Mouse (Mus musculus): ENCODE measurements around the gene Sirt1. TPM values are rescaled to one million over a fixed set of nuclear protein-coding genes. Genes with fewer than 3 reads are reported as not detected.
"Not testable (repeated sequence)": the region's sequence is repeated elsewhere in the genome, so short reads cannot be mapped to it uniquely, and the experiment has no call there.

Sirt1 gene
- polyA plus RNA-seq, 1 experiment from 2014 or later: 5.0 TPM

DNA sequence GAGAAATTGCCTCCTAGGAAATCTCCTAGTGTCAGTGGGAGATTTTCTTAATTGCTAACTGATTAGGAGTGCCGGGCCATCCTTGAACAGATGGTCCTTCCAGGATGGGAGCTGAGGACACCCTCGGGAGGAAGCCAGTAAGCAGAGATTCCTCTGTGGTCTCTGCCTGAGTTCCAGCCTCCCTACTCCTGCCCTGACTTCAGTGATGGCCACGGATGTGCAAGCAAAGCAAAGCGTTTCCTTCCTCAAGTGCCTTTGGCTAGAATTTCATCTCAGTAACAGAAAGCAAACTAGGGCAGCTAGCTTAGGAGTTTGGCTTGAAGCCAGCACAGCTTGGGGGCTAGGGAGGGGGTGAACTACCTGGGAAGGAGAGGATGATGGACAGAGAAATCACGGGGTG lies 35.6 kb upstream of the Sirt1 start:
- Histone ChIP-seq H3K27ac (replicated peaks) (no peak overlapping the region), H3K36me3 (no peaks in the 10 kb centered on the region), H3K9me3 (no peaks in the 10 kb centered on the region), H3K4me3 (no peak overlapping the region), H3K4me2 (no peak overlapping the region), H3K9ac (no peak overlapping the region), H3K4me1 (replicated peaks) (no peaks in the 10 kb centered on the region), H3K27me3 (no peaks in the 10 kb centered on the region)
- no peak for ATAC-seq (ENCODE audit: low FRiP score, low read depth)
- WGBS: 57% methylated on average over 5 of the region's 5 CpGs

DNA sequence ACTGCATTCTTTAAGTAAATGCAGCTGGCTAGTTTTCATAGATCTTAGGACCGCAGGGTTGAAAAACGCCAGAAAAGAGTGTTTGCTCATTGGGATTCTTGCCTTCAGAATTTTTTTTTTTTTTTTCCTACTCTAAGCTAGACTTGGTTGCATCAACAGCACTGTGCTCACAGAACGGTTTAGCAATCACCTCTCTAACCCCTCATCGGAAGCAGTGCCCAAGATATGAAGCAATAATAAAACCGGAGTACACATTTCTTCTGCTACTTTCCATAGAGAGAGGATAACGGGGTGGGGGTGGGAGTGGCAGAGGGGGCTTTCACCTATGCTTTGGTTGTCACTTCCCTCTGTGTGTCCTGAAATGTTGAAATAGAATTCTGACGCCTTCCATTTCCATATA lies 34.3 kb upstream of the Sirt1 start:
- no peak for ATAC-seq (ENCODE audit: low FRiP score, low read depth)
- H3K4me2 ChIP-seq: peak overlapping the region; percentile 26
- no peaks in the 10 kb centered on the region for H3K4me1 ChIP-seq (replicated peaks)
- H3K27ac ChIP-seq (replicated peaks): no peak overlapping the region
- no peaks in the 10 kb centered on the region for H3K9me3 ChIP-seq
- WGBS: 66% methylated on average over 7 of the region's 7 CpGs
- no peak overlapping the region for H3K9ac ChIP-seq
- 0 out of 2 replicates have a peak overlapping the region, but pooled peaks have one; percentile 1 for H3K4me3 ChIP-seq
- H3K27me3 ChIP-seq: no peaks in the 10 kb centered on the region
- no peaks in the 10 kb centered on the region for H3K36me3 ChIP-seq

DNA sequence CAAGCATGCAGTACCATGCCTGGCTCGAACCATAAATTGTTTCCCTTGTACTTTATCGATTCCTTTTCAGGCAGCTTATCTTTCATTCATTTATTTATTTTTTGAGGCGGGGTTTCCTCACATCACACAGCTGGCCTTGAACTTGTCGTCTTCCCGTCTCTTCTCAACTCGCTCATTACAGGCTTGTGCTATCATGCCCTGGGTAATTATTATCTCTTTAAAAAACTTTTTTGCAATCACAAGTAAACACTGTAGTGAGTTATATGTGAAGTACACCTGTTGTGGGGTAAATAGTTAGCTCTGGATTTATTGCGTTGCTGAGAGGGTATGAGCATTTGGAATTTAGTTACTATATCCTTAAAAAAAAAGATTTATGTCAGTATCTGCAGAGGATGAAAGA lies 33.8 kb upstream of the Sirt1 start:
- Histone ChIP-seq H3K9ac (no peak overlapping the region), H3K4me3 (no peak overlapping the region), H3K27me3 (no peaks in the 10 kb centered on the region), H3K27ac (replicated peaks) (no peak overlapping the region), H3K9me3 (no peaks in the 10 kb centered on the region), H3K36me3 (no peaks in the 10 kb centered on the region), H3K4me2 (no peak overlapping the region), H3K4me1 (replicated peaks) (no peaks in the 10 kb centered on the region)
- ATAC-seq (ENCODE audit: low FRiP score, low read depth): no peak
- 89% methylated on average over 7 of the region's 7 CpGs for WGBS

DNA sequence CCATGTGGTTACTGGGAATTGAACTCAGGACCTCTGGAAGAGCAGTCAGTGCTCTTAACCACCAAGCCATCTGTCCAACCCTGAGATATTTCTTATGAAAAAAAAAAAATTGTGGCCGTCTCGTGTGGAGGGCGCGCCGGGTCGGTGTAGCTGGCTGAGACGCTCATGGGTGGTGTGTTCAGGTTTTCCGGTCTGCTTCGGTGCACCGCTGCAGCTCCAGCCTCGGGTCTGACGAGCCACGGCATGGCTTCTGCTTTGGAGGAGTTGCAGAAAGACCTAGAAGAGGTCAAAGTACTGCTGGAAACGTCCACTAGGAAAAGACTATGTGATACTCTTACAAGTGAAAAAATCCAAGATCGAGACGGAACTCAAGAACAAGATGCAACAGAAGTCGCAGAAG lies 31.3 kb upstream of the Sirt1 start:
- H3K9me3 ChIP-seq: no peaks in the 10 kb centered on the region
- no peaks in the 10 kb centered on the region for H3K36me3 ChIP-seq
- no peak overlapping the region for H3K4me2 ChIP-seq
- no peak overlapping the region for H3K9ac ChIP-seq
- WGBS: 92% methylated on average over 17 of the region's 17 CpGs
- no peaks in the 10 kb centered on the region for H3K27me3 ChIP-seq
- ATAC-seq (ENCODE audit: low FRiP score, low read depth): no peak
- H3K4me1 ChIP-seq (replicated peaks): no peaks in the 10 kb centered on the region
- no peak overlapping the region for H3K27ac ChIP-seq (replicated peaks)
- no peak overlapping the region for H3K4me3 ChIP-seq

DNA sequence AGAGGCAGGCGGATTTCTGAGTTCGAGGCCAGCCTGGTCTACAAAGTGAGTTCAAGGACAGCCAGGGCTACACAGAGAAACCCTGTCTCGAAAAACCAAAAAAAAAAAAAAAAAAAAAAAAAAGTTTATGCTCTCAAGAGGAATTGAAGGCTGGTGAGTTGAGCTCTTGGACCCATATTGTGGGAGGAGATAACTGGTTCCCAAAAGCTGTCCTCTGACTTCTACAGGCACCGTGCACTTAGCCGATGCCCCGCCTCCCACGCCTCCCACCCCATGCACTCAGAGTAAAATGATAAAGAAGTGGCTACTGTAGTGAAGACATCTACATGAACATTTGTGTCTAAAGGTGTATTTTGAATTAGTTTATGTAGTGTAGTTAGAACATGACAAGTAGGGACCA lies 30.2 kb upstream of the Sirt1 start:
- not testable (repeated sequence) for H3K36me3 ChIP-seq; H3K4me2 ChIP-seq; H3K27me3 ChIP-seq; H3K4me3 ChIP-seq; H3K27ac ChIP-seq (replicated peaks); H3K4me1 ChIP-seq (replicated peaks); H3K9me3 ChIP-seq; H3K9ac ChIP-seq; ATAC-seq (ENCODE audit: low FRiP score, low read depth)
- WGBS: 94% methylated on average over 7 of the region's 7 CpGs

DNA sequence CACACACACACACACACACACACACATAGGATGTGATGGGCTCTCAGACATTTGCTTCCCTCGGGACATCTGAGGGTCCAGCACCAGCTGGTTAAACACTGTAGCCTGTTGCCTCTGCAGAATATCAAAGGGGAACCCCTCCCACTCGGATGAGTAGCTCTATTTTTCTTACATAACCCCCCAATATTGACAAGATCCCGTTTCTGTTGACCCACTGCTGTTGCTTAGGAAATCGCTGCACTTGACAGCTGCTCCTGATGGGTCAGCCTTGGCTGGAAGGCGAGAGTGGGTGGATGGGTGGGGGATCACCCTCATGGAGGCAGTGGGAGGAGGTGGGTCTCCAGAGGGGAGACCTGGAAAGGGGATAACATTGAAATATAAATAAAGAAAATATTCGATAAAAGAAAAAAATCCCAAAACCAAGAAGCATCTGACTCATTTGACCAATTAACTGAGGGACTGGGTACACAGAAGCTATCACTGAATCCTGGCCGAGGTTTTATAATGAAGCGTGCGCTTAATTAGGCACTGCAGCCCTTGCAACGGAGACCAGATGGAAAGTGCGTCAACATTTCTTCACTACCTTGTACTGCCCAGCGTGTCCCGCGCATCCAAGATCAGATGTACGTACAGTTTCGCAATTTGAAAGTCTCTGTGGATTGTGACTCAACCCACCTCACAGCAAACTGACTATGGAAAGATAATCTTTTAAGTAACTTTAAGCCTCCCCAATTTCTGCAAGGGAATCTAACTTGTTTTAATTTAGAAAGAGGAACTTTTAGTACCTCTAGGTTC lies 28.9 kb upstream of the Sirt1 start:
- no peaks in the 10 kb centered on the region for H3K4me1 ChIP-seq (replicated peaks)
- 57% methylated on average over 16 of the region's 16 CpGs for WGBS
- no peak for ATAC-seq (ENCODE audit: low FRiP score, low read depth)
- H3K9ac ChIP-seq: no peak overlapping the region
- no peak overlapping the region for H3K4me2 ChIP-seq
- H3K9me3 ChIP-seq: no peaks in the 10 kb centered on the region
- no peak overlapping the region for H3K4me3 ChIP-seq
- H3K27ac ChIP-seq (replicated peaks): no peak overlapping the region
- no peaks in the 10 kb centered on the region for H3K27me3 ChIP-seq
- no peaks in the 10 kb centered on the region for H3K36me3 ChIP-seq

DNA sequence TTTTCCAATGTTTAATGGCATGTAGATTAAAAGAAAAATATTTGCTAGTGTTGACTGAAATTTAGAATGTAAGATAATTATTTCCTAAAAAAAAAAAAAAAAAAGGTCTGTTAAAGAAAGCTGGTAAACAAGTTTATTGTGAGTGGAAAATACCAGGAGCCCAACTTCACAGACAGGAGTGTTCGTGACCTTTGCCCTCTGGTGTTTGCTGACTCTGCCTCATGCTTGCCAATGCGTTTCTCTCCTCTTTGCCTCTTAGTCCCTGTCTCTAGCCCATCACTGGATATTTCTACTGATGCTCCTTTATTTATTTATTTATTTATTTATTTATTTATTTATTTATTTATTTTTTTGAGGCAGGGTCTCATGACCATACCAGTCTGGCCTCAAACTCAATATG lies 22.1 kb upstream of the Sirt1 start:
- no peak for ATAC-seq (ENCODE audit: low FRiP score, low read depth)

DNA sequence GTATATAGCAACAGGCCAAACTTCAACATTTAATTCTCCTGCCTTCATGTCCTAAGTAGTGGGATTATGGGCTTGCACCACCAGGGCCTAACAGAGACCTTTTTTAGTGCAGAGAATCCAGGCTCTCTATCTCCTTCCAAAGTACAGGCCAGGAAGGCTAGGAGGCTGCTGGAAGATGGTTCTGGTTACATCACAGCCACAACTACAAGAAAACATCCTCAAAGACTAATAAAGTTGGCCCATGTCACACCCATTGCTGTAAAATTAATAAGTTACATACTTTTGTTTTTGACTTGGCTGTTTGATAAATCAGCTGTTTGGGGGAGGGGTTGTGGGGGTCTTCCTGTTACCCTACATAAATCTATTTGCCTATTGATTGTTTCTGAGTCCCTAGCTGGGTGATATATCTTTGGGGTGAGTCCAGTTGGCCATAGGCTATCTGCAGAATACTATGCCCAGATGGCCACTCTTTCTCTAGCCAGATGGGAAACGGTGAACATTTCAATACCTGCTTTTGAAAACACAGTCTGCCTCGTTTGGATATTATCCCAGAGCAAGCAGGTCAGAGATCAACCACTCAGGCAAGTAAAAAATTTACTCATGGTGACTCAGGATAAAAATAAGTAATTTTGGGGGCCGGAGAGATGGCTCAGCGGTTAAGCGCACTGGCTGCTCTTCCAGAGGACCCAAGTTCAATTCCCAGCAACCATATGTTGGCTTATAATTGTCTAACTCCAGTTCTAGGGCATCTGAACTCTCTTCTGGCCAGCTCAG lies 21.4 kb upstream of the Sirt1 start:
- Histone ChIP-seq H3K4me1 (replicated peaks) (no peaks in the 10 kb centered on the region), H3K9ac (no peak overlapping the region), H3K4me2 (no peak overlapping the region), H3K4me3 (no peak overlapping the region), H3K36me3 (0 out of 2 replicates have a peak, but pooled peaks cover under 1% of the 10 kb centered on the region), H3K9me3 (no peaks in the 10 kb centered on the region), H3K27ac (replicated peaks) (no peak overlapping the region), H3K27me3 (no peaks in the 10 kb centered on the region)
- ATAC-seq (ENCODE audit: low FRiP score, low read depth): no peak
- 82% methylated on average over 5 of the region's 5 CpGs for WGBS

More for the DNA sequence above, 22.1 kb upstream of the Sirt1 start:
- Histone ChIP-seq H3K4me2 (no peak overlapping the region), H3K9me3 (no peaks in the 10 kb centered on the region), H3K9ac (no peak overlapping the region), H3K27ac (replicated peaks) (no peak overlapping the region), H3K27me3 (no peaks in the 10 kb centered on the region), H3K36me3 (no peaks in the 10 kb centered on the region), H3K4me3 (no peak overlapping the region), H3K4me1 (replicated peaks) (no peaks in the 10 kb centered on the region)
- 78% methylated on average over 2 of the region's 2 CpGs for WGBS

DNA sequence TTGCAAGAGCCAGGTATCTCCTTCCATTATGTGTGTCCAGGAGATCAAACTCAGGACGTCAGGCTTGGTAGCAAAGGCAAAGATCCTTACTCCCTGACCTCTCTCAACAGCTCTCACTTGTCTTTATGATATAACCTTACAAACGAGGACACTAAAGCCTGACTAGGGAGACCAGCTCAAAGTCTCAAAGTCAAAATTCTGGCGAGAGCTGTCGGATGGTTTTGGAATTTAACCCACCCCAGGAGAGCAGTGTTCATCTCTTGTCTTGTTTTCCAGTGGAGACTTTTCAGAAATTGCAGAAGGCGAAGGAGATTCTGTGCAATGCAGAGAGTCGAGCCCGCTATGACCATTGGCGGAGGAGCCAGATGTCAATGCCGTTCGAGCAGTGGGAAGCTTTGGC lies 15.5 kb upstream of the Sirt1 start:
- H3K27ac ChIP-seq (replicated peaks): no peak overlapping the region
- 90% methylated on average over 10 of the region's 10 CpGs for WGBS
- H3K27me3 ChIP-seq: no peaks in the 10 kb centered on the region
- H3K4me2 ChIP-seq: no peak overlapping the region
- H3K36me3 ChIP-seq: 0 out of 2 replicates have a peak, but pooled peaks cover 3% of the 10 kb centered on the region
- no peak overlapping the region for H3K4me3 ChIP-seq
- no peaks in the 10 kb centered on the region for H3K9me3 ChIP-seq
- H3K4me1 ChIP-seq (replicated peaks): no peaks in the 10 kb centered on the region
- ATAC-seq (ENCODE audit: low FRiP score, low read depth): no peak
- H3K9ac ChIP-seq: no peak overlapping the region

DNA sequence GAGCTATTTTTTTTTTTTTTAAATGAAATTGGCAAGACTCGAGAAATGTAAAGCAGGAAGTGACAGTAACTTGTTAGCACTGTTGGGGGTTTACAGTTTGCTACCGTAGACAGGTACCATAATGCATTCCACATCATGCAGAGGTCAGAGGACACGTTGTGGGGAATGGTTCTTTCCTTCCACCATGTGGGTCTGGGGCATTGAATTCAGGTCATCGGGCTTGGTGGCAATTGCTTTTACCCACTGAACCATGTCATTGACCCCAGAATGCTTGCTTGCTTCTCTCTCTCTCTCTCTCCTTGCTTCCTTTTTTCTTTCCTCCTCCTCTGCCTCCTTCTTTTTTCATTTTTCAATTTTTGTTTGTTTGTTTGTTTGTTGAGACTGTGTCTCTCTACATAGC lies 7.4 kb upstream of the Sirt1 start:
- ATAC-seq (ENCODE audit: low FRiP score, low read depth): no peak
- H3K36me3 ChIP-seq: no peaks in the 10 kb centered on the region
- H3K4me1 ChIP-seq (replicated peaks): peaks cover 5% of the 10 kb centered on the region; the same call in 1 of the 2 replicates
- WGBS: 34% methylated on average over 4 of the region's 4 CpGs
- H3K4me3 ChIP-seq: no peak overlapping the region
- H3K27me3 ChIP-seq: no peaks in the 10 kb centered on the region
- H3K9ac ChIP-seq: no peak overlapping the region
- no peak overlapping the region for H3K4me2 ChIP-seq
- H3K27ac ChIP-seq (replicated peaks): no peak overlapping the region
- no peaks in the 10 kb centered on the region for H3K9me3 ChIP-seq

DNA sequence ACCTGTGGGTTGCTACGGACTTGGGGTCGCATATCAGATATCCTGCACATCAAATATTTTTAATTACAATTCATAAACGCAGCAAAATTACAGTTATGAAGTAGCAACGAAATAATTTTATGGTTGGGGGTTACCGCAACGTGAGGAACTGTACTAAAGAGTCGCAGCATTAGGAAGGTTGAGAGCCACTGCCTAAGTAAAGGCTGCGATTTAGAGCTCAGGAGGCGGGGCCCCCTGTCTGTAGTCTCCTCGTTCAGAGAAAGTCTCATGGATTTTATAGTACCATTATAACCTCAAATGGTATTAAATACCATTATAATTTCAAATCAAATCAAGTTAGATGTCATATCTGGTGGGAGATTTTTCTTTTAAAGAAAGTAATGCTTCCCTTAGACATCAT lies 5.5 kb upstream of the Sirt1 start:
- Histone ChIP-seq H3K9me3 (no peaks in the 10 kb centered on the region), H3K9ac (peak overlapping the region; percentile 42), H3K27ac (replicated peaks) (peak overlapping the region; percentile 63), H3K4me2 (peak overlapping the region; percentile 70), H3K27me3 (no peaks in the 10 kb centered on the region), H3K36me3 (no peaks in the 10 kb centered on the region), H3K4me1 (replicated peaks) (peaks cover 5% of the 10 kb centered on the region), H3K4me3 (peak overlapping the region; percentile 51)
- no peak for ATAC-seq (ENCODE audit: low FRiP score, low read depth)
- WGBS: 3% methylated on average over 10 of the region's 10 CpGs

DNA sequence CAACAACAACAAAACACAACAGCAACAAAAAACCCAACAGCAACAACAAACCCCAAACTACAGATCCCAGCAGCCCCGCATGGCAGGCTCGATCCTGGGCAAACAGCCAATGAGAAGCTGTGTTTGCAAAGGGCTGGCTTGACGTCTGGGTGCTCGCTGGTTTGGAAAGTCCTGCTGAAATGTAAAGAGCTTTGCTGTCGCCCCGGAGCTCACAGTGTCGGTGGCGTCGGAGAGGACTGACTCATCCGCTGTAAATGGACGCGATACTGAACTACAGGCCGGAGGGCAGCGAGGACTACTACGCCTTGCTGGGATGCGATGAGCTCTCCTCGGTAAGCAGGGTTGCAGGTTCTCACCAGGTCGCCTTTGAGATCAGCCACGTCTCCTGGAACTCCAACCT lies 4.9 kb upstream of the Sirt1 start:
- peaks cover 11% of the 10 kb centered on the region for H3K4me1 ChIP-seq (replicated peaks)
- peak overlapping the region; percentile 42 for H3K9ac ChIP-seq
- no peaks in the 10 kb centered on the region for H3K36me3 ChIP-seq
- peak; percentile 78 for ATAC-seq (ENCODE audit: low FRiP score, low read depth)
- peak overlapping the region; percentile 63 for H3K27ac ChIP-seq (replicated peaks)
- WGBS: under 1% methylated on average over 19 of the region's 19 CpGs
- peak overlapping the region; percentile 70 for H3K4me2 ChIP-seq
- H3K27me3 ChIP-seq: no peaks in the 10 kb centered on the region
- no peaks in the 10 kb centered on the region for H3K9me3 ChIP-seq
- H3K4me3 ChIP-seq: peak overlapping the region; percentile 51

Data from hindbrain, embryonic 15.5 days (tissue).